Mouse (Mus musculus): ENCODE data around the gene Atp6v1a.

Gene Atp6v1a

DNA sequence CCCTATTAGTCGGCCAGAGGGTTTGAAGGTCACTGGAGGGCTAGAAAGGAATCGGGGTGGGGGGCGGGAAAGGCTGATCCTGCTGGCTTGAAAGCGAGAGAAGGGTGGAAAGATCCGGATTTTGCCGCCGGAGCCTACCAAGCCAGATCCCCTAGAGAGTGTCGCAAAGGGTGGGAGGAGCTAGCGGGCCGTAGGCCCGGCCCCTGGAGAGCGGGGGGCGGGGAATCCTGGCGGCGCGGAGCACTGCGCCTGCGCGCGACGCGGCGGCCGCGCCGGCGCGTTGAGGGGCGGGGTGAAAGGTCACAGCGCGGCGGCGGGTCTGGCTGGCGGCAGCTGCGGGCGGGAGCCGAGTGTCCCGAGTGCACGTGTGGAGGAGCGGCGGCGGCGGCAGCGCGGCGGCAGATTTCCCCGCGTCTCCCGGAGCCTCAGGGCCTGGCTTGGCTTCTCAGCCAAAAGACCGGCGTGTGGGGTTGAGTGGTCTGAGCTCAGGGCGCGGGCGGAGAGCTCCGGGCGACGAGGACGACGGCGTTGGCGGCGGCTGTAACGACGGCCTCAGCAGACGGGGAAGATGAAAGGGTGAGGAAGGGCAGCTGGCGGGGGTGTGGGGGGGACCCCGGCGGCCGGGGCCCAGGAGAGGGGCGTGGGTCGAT is at the start of gene Atp6v1a, which contains the start of gene Naa50:
Atp6v1a (minus strand) TSS at position 170 of the 650 bp plus-strand sequence.
Naa50 (plus strand) TSS at position 295 of the 650 bp plus-strand sequence.
- DNase-seq (ENCODE audit: extremely low spot score), result peak; percentile 95

- no peak for DNase-seq (ENCODE audit: extremely low spot score)
These were observed 49.3 kb upstream of the Atp6v1a start for GRCm38 (mm10) chr16:44188766-44189165.

- no peak for DNase-seq (ENCODE audit: extremely low spot score)
These were observed 47.7 kb upstream of the Atp6v1a start for GRCm38 (mm10) chr16:44187172-44187571.

DNA sequence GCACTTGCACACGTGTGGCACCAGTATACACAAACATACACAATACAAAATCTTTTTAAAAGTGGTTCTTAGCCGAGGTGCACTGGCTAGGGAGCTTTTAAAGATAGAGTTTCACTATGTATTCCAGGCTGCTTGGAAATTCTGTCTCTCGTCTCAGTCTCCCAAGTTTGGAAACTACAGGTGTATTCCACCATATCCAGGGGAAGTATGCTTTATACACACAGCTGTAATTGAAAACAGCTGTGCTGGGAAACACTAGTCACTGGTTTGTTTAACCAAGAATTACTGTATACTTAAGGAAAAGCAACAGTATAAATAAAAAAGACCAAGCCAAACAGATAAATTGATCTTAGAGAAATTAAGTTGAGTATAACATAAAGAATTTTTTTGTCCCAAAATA is 45.3 kb upstream of the Atp6v1a start:
- no peak for DNase-seq (ENCODE audit: extremely low spot score)

DNA sequence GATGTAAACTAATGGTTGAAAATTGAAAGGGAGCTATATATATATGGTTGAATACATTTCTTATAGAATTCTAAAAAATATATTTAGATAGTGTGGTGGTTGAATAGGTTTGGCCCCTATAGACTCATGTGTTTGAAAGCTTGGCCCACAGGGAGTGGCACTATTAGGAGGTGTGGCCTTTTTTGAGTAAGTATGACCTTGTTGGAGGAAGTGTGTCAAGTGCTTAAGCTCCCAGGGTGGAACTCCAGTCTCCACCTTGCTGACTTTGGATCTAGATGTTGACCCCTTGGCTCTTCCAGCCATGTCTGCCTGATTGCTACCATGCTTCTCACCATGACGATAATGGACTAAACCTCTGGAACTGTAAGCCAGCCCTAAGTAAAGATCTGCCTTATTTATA is 43.1 kb upstream of the Atp6v1a start:
- DNase-seq (ENCODE audit: extremely low spot score), result no peak

DNA sequence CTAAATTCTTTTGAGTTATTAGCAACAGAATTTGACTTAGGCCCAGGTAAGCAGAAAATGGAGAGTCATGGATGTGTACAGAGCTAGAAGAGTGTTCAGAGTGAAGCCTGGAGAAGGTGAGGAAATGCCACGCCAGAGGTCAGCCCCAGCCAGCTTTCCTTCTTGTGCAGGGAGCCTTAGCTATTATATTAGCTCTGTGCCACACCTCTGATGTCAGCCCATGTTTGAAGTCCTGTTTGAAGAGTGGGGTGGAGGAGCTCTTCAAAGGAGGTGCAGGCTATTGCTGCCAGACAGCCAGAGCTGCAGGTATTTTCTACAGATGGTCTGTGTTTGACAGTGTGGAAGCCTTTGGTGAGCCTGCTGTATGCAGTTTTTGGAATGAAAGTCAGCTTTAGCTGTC is 39.0 kb upstream of the Atp6v1a start:
- DNase-seq (ENCODE audit: extremely low spot score), result no peak

GRCm38 (mm10) chr16:44176511-44176910 is 37.0 kb upstream of the Atp6v1a start:
- no peak for DNase-seq (ENCODE audit: extremely low spot score)

GRCm38 (mm10) chr16:44175001-44175400 is 35.5 kb upstream of the Atp6v1a start:
- DNase-seq (ENCODE audit: extremely low spot score), result no peak

DNA sequence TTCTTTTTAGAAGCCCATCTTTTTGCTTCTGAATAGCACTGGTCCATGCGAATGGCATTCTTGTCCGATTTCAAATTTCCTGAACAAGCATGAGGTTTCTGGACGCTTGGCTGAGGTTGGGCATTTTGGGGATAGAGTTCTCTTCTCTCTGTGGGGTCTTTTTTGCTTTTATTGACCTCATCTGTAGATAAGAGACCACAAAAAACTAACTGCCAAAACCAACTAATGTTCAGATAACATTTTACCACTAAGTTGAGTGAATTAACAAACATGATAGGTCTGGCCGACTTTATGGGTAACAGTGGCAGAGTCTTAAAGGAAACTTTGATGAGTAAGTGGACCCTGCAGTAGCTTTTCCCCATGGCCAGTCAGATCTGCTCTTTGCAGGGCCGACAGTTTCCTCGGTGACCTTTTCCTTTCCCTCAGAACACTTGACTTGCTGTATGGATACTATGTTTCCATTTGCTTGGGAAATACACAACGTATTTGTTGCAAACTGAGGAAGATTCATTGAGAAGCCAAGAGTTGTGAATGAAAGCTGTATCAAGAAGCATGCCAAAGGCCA is 34.5 kb upstream of the Atp6v1a start:
- DNase-seq (ENCODE audit: extremely low spot score), result peak; percentile 6

GRCm38 (mm10) chr16:44173155-44173941 is 33.8 kb upstream of the Atp6v1a start, which contains the start of gene Usf3:
TSS of gene Usf3 (plus strand) at chr16:44173246.
- no peak for DNase-seq (ENCODE audit: extremely low spot score)

DNA sequence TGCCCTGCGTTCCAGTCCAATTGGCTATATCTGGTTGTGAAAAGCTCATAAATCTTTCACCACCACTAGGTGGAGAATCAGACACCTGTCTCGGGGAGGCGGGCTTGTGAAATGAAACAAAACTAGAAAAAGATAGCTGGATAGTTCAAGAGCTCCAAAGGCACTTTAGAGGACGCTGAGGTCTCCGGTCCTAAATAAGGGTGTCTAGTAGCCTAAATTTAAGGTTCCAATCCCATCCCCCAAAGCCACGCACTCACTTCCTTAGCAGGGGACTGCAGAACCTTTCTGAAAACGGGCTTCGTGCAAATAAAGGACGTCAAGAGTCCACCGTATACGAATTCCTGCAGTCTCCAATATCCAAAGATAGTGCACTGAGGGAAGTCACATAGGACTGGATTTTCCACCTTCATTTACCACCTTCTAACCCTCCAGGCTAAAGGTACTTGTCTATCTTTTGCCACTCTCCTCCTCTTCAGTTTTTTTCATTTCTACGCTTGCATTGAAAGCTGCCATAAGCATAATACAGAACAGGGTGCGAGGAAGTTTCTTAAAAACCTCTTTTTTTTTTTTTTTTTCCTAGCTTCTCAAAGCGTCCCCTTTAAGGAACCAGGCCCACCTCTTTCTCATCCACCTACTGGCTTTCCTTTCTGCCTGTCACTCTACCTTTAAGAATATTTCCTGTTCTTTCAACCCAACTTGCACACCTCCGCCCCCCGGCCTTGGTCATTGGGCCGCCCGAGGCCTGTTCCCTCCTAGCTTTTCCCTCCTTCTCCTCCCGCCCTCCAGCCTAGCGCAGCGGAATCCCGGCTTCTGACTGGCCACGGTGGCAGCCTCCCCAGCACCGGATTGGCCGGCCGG is 33.0 kb upstream of the Atp6v1a start:
- DNase-seq (ENCODE audit: extremely low spot score), result peak; percentile 98

GRCm38 (mm10) chr16:44168990-44169389 is 29.5 kb upstream of the Atp6v1a start:
- DNase-seq (ENCODE audit: extremely low spot score), result no peak

DNA sequence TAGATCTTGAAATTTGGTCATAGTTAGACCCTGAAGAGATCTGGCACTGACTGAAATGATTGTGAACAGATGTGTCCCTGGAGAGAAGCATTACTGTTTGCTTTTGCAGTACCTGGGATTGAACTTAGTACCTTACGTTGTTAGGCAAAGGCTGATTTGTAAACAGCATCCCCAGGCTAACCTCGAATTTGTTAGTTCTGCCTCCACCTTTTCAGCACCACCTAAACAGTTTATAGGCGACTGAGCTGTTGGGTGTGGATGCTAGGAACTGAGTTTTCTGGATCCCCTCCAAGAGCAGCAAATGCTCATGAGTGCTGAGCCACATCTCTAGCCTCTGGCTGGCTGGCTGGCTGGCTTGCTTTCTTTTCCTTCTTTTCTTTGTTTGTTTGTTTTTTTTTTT is 25.7 kb upstream of the Atp6v1a start:
- no peak for DNase-seq (ENCODE audit: extremely low spot score)

DNA sequence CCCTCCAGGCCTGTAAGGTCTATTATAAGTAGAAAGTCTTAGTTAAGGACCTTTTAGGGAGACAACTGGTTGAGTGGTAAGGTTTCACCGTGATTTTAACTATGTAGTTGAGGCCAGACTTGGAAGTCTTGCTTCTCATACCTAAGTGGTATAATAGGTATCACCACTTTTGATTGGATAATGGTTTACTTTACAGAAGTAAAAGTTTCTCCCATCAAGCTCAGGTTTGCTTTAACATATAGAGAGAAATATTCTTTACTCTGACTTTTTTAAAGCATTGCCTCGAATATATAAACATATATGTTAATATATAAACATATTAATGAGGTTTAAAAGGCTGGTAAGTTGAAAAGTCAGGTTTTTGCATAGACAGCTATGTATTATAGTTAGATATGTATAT is 24.3 kb upstream of the Atp6v1a start:
- no peak for DNase-seq (ENCODE audit: extremely low spot score)

- DNase-seq (ENCODE audit: extremely low spot score), result no peak
These were observed 19.8 kb upstream of the Atp6v1a start for GRCm38 (mm10) chr16:44159325-44159724.

- DNase-seq (ENCODE audit: extremely low spot score), result no peak
These were observed 15.1 kb upstream of the Atp6v1a start for GRCm38 (mm10) chr16:44154497-44155057.

- no peak for DNase-seq (ENCODE audit: extremely low spot score)
These were observed 9.7 kb upstream of the Atp6v1a start for GRCm38 (mm10) chr16:44149002-44149767.

- DNase-seq (ENCODE audit: extremely low spot score), result no peak
These were observed 2.0 kb upstream of the Atp6v1a start for GRCm38 (mm10) chr16:44141483-44141882.

GRCm38 (mm10) chr16:44140186-44140787 is 782 bp upstream of the Atp6v1a start:
- DNase-seq (ENCODE audit: extremely low spot score), result peak; percentile 77

DNA sequence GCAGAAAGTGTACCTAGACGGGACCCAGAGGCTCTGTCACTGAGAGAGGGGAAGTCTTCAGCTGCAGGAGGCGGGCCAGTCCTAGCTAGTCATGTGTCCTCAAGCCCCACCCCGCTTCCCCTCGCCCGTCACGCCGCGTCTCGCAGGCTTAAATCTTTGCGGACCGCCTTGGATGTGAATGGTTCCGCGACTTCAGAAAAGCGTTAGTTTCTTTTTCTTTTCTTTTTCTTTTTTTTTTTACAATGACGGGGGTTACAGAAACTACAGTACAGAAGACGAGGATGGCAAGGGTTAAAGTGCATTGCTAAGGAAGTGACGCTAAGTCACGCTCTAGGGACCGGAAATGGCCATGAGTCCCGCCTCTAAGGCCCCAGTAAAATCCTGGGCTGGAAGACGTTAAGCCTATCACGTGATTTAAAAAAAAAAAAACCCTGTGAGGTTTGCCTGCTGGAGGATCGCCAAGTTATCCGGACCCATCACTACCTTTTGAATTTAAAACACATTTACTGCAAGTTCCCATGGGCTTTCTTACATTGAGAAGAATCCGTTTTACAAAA is 448 bp downstream of the Atp6v1a start:
- peak; percentile 87 for DNase-seq (ENCODE audit: extremely low spot score)
